Mouse (Mus musculus) megakaryocyte, embryonic 14.5 days (primary cell): ENCODE data around the gene Sox15.

Experiments used
- FLI1 ChIP-seq: IDR thresholded peaks from 2 replicates; pipeline ENCODE4 v1.6.1; 2012; ENCODE audit warnings: low read length, inconsistent platforms, mixed read lengths
- GATA1 ChIP-seq: IDR thresholded peaks from 3 replicates; pipeline ENCODE4 v1.6.1; 2012; ENCODE audit warnings: mixed read lengths, low read length, inconsistent platforms, borderline replicate concordance

GRCm38 (mm10) chr11:69656065-69656455 is 946 bp downstream of the Sox15 start:
- TF ChIP-seq GATA1: no peak
- TF ChIP-seq FLI1: no peak
